Mouse (Mus musculus) ES-Bruce4 (cell line): ENCODE results near the gene Nos1.

Experiments used
- CTCF ChIP-seq: IDR thresholded peaks from one replicate; pipeline ENCODE4 v1.8.1; 2011; ENCODE audit warnings: low read depth, low read length
- POLR2A ChIP-seq: IDR thresholded peaks from one replicate; pipeline ENCODE4 v1.8.1; 2011; ENCODE audit warnings: low read length; ENCODE audit not compliant: insufficient read depth

- TF ChIP-seq POLR2A (no peak), CTCF (no peak)
These were observed 189.0 kb downstream of the Nos1 start for GRCm38 (mm10) chr5:117969681-117970427.
